Mouse (Mus musculus) forebrain, embryonic 14.5 days (tissue): ENCODE data around the gene Gm10300. TPM values are rescaled to one million over a fixed set of nuclear protein-coding genes. Genes with fewer than 3 reads are reported as not detected.

ENCODE experiments used
- ATAC-seq: fragments of 200-750 bp; cut with Nextera tagmentation; 2 replicates; pipeline ENCODE4 v1.8.0; 2017; ENCODE audit warnings: mild to moderate bottlenecking, moderate library complexity
- DNase-seq: peaks from one replicate; pipeline ENCODE4 v3.0.0-alpha.2; 2015; ENCODE audit warnings: low spot score
- H3K27ac ChIP-seq: fragments of 300-500 bp; sonication (generic); 2 replicates; pipeline ENCODE4 v1.5.1; 2014; ENCODE audit warnings: low read depth, mild to moderate bottlenecking, control low read depth, low read length, moderate library complexity
- H3K27me3 ChIP-seq: fragments of 300-500 bp; sonication (generic); replicated peaks from 2 replicates; pipeline ENCODE4 v1.6.1; 2014; ENCODE audit warnings: low read length, control low read depth, mixed read lengths; ENCODE audit not compliant: control insufficient read depth, insufficient read depth
- H3K36me3 ChIP-seq: fragments of 300-500 bp; sonication (generic); 2 replicates; pipeline ENCODE4 v1.6.1; 2014; ENCODE audit warnings: low read length, control low read depth; ENCODE audit not compliant: control insufficient read depth, insufficient read depth
- H3K4me1 ChIP-seq: fragments of 300-500 bp; sonication (generic); 2 replicates; pipeline ENCODE4 v1.6.1; 2014; ENCODE audit warnings: antibody characterized with exemption, low read length, control low read depth; ENCODE audit not compliant: control insufficient read depth, insufficient read depth
- H3K4me2 ChIP-seq: fragments of 300-500 bp; sonication (generic); 2 replicates; pipeline ENCODE4 v1.6.1; 2014; ENCODE audit warnings: mild to moderate bottlenecking, control low read depth, low read length
- H3K4me3 ChIP-seq: fragments of 300-500 bp; sonication (generic); 2 replicates; pipeline ENCODE4 v1.5.1; 2014; ENCODE audit warnings: low read depth, low read length, control low read depth
- H3K9ac ChIP-seq: fragments of 300-500 bp; sonication (generic); 2 replicates; pipeline ENCODE4 v1.6.1; 2014; ENCODE audit warnings: mild to moderate bottlenecking, low read length, control low read depth, moderate library complexity
- H3K9me3 ChIP-seq: fragments of 300-500 bp; sonication (generic); replicated peaks from 2 replicates; pipeline ENCODE4 v1.6.1; 2016; ENCODE audit warnings: low read length, control low read depth, mixed read lengths; ENCODE audit not compliant: control insufficient read depth
- WGBS: fragments of 180-500 bp; shearing (Covaris S2); extraction: QIAGEN DNeasy Blood & Tissue Kit; methylation state at CpG from one replicate; pipeline ENCODE4 v1.1.7; 2014; 5-methylcytosine and 5-hydroxymethylcytosine counted together
- polyA plus RNA-seq: library from polyadenylated mRNA; unstranded; fragments of >200 nt; fragmentation: Nextera tagmentation; extraction: Ambion mirVana; gene quantifications from 2 replicates; pipeline ENCODE4 v1.2.1, GENCODE M21; 2014

Gm10300 gene
- not detected in 2 replicates for polyA plus RNA-seq

DNA sequence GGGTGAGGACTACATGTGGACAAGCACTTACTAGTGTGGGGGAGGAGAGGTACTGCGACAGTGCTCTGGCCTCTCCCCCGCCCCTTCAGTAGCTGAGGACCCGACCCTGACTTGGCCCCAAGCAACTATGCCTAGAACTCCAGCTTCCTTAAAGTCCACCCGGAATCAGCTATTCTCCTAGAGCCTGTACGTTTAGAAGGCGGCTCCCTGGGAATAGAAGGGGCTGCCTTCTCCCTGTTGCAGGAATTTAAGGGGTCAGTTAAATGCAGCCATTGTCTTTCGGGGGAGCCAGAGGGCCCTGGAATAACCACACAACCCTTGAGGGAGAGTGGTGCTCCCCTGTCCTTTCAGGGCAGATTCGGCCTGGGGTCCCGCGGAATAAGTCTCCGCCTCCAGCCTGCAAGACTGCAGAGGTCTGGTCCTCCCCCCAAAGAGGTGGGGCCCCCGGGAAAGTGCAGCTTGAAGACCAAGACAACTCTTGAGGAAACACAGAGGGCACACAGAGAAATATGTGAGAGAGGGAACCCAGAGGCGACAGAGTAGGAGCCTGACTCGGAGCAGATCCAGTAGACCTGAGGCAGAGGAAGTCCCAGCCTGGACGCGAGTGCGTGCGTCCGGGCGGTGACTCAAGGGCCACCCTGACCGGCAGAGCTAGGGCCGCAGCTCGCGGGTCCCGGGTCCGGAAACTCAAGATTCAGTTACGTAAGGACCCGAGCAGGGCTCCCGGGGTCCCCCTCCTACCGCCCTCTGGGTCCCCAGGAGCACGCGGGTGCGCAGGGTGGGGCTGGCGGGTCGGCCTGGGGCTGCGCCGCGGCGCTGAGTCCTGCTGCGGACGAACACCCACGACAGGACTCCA is at the start of gene Gm10300:
Gene Gm10300, plus strand, starts transcription at position 621 of the 856 bp plus-strand sequence.
- peak within 1 kb of the TSS; percentile 56 for H3K4me3 ChIP-seq
- under 1% methylated on average over 34 of the region's 42 CpGs for WGBS
- H3K9me3 ChIP-seq: no peaks in the 10 kb centered on the region
- no peaks in the 10 kb centered on the region for H3K36me3 ChIP-seq
- ATAC-seq (peak; percentile 32; the same call in 1 of the 2 replicates), DNase-seq (no peak)
- no peak within 1 kb of the TSS for H3K27ac ChIP-seq
- peak within 1 kb of the TSS; percentile 100 for H3K4me2 ChIP-seq
- H3K4me1 ChIP-seq: 0 out of 2 replicates have a peak, but pooled peaks cover 4% of the 10 kb centered on the region
- peaks cover 36% of the 10 kb centered on the region for H3K27me3 ChIP-seq
- H3K9ac ChIP-seq: peak within 1 kb of the TSS; percentile 66

DNA sequence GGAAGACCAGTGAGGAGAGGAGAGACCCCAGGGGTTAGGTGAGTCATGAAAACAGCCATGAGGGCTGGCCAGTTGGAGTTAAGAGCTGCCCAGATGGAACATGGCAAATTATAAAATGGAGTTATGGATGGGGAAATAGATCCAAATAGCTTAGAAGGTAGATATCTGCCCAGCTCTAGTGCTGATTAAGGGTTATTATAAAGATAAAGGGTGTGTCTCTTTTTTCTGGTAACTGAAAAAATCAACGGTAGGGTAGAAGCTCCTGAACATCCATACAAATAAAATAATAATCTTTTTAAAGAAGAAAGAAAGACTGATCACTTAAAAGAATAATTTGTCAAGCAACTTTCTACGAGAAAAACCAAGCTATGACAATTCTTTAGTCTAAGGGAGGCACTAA is 49.2 kb upstream of the Gm10300 start:
- peaks cover 16% of the 10 kb centered on the region; the same call in 1 of the 2 replicates for H3K27me3 ChIP-seq
- ATAC-seq (no peak), DNase-seq (no peak)
- no peaks in the 10 kb centered on the region for H3K9me3 ChIP-seq
- 50% methylated on average over 2 of the region's 2 CpGs for WGBS
- peaks cover 4% of the 10 kb centered on the region for H3K4me1 ChIP-seq
- no peak overlapping the region for H3K4me3 ChIP-seq
- no peaks in the 10 kb centered on the region for H3K36me3 ChIP-seq
- no peak overlapping the region for H3K4me2 ChIP-seq
- H3K9ac ChIP-seq: no peak overlapping the region
- H3K27ac ChIP-seq: no peak overlapping the region

DNA sequence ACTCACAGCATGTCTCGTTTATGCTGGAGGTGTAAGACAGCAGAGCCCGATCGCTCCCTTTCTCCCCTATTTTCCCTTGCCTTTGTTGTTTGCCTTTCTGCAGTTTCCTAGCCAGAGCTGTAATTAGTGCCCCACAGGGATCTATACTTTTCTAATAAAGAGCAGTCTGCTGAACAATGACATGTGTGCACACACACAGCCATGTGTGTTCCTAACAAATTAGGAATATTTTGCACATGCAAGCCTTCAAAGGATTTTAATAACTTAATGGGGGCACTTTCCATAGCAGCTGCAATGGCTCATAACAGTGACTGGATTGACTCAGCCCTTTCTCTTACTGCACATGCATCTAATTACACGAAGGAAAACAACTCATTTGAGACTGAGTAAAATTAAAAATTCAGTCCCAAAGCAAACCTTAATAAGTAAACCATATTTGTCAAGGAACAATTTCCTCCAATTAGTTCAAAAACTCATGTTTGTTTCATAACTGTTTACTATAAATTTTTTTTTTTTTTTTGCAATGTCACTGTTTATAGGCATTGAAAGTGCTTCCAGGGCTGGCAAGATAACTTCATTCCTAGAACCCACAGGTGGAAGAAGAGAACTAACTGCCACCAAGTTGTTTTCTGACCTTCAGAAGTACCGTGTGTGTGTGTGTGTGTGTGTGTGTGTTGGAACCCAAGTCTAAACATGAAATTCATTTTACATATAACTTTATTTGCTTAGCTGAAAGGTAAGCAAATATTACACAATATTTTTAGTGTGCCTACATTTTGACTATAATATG is 48.6 kb upstream of the Gm10300 start:
- no peak overlapping the region for H3K27ac ChIP-seq

DNA sequence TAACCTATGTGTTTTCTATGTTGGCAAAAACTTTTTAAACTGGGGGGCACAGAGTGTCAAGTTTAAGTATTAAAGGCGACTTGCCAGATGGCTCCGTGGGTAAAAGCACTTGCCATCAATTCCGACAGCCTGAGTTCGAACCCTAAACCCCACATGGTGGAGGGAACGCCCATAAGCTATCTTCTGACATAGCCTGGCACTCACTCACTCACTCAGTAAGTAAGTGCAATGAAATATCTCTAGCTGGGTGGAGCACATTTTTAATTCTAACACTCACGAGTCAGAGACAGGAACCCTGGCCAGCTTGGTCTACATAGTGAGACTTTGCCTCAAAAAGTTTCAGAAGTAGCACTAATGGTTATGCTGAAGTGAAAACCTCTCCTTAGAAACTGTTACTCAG is 47.3 kb upstream of the Gm10300 start:
- H3K4me3 ChIP-seq: no peak overlapping the region
- ATAC-seq (no peak), DNase-seq (no peak)
- peaks cover 6% of the 10 kb centered on the region for H3K4me1 ChIP-seq
- 82% methylated on average over 6 of the region's 6 CpGs for WGBS
- no peak overlapping the region for H3K27ac ChIP-seq
- peaks cover 22% of the 10 kb centered on the region; the same call in 1 of the 2 replicates for H3K27me3 ChIP-seq
- H3K4me2 ChIP-seq: no peak overlapping the region
- no peaks in the 10 kb centered on the region for H3K9me3 ChIP-seq
- H3K9ac ChIP-seq: no peak overlapping the region
- H3K36me3 ChIP-seq: no peaks in the 10 kb centered on the region

More for the DNA sequence above, 48.6 kb upstream of the Gm10300 start:
- Histone ChIP-seq H3K36me3 (no peaks in the 10 kb centered on the region), H3K9ac (no peak overlapping the region), H3K4me1 (peaks cover 4% of the 10 kb centered on the region), H3K9me3 (no peaks in the 10 kb centered on the region), H3K4me2 (no peak overlapping the region), H3K4me3 (no peak overlapping the region), H3K27me3 (peaks cover 22% of the 10 kb centered on the region; the same call in 1 of the 2 replicates)
- DNase-seq: peak; percentile 86
- peak; percentile 90 for ATAC-seq
- WGBS: 13% methylated on average over 5 of the region's 5 CpGs

DNA sequence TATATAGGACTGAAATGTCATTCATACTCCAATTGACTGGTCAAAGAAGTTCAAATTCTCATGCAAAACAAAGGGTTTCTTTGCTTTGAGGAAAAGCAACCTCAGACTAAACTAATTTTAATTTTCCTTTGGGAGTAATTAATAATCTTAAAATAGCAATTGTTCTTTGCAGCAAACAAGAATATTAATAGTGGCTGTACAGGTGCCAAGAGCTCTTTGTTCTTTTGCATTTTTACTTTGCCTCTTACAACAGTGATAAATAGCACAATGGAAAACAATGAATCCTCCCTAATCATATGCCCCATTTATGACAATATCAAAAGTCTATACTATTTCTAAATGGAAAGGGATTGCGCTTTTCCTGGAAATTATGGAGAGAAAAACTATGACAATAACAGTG is 46.7 kb upstream of the Gm10300 start:
- DNase-seq (no peak), ATAC-seq (no peak)
- Histone ChIP-seq H3K9ac (no peak overlapping the region), H3K4me3 (no peak overlapping the region), H3K27me3 (peaks cover 22% of the 10 kb centered on the region; the same call in 1 of the 2 replicates), H3K4me2 (no peak overlapping the region), H3K4me1 (peaks cover 6% of the 10 kb centered on the region), H3K27ac (no peak overlapping the region), H3K36me3 (no peaks in the 10 kb centered on the region), H3K9me3 (no peaks in the 10 kb centered on the region)
- WGBS: 95% methylated on average over 1 of the region's 1 CpGs

DNA sequence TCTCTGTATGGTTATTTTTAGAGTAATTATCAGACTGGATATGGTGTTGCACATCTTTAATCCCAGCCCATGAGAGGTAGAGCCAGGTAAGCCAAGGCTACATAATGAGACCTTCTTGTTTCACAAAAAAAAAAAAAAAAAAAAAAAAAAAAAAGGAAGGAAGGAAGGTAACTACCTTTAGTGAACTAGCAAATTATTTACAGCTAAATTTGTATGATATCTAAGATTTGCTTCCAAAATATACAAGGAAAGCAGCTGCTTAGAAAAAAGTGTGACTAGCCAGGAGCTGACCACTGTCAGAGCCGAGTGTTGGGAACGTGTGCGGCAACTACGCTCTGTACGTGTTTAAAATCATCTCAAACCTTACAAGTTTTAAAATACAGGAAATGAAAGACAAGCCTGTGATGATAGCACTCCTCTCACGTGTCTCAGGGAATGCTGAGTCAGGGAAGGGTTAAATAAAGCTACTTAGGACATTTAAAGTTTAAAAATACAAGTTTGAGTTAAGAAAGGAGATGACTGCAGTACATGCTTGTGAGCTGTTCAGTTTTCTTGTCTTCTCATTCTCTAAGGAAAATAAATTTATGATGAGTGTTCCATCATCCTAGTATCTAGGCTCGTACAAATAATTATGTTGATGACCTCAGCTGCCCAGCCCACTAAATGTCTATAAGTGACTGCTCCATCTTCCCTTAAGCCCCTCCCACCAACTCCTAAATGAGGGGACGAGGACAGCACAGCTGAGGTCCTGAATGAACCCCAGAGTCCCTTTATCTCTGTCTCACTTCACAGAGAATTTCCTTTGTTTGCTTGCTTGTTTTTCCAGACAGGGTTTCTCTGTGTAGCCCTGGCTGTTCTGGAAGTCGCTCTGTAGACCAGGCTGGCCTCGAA is 44.4 kb upstream of the Gm10300 start:
- 70% methylated on average over 10 of the region's 10 CpGs for WGBS
- Histone ChIP-seq H3K4me3 (no peak overlapping the region), H3K4me2 (no peak overlapping the region), H3K27me3 (peaks cover 20% of the 10 kb centered on the region; the same call in 1 of the 2 replicates), H3K4me1 (peaks cover 8% of the 10 kb centered on the region), H3K36me3 (no peaks in the 10 kb centered on the region), H3K9ac (no peak overlapping the region), H3K9me3 (no peaks in the 10 kb centered on the region), H3K27ac (no peak overlapping the region)
- no peak for DNase-seq
- ATAC-seq: no peak

DNA sequence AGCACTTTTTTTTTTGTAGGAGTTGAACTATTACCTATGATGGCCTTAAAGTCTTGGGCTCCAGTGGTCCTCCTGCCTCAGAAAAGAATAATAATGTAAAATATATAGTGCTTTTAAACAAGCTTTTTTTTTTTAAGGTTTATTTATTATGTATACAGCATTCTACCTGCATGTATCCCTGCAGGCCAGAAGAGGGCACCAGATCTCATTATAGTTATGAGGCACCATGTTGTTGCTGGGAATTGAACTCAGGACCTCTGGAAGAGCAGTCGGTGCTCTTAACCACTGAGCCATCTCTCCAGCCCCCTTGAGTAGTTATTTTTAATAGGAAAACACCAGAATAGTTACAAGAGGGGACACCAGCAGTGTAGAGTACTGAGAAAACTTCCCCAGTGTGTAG is 41.3 kb upstream of the Gm10300 start:
- Histone ChIP-seq H3K4me3 (no peak overlapping the region), H3K27ac (0 out of 2 replicates have a peak overlapping the region, but pooled peaks have one; percentile 44), H3K9me3 (no peaks in the 10 kb centered on the region), H3K9ac (no peak overlapping the region), H3K4me2 (no peak overlapping the region), H3K36me3 (no peaks in the 10 kb centered on the region), H3K4me1 (peaks cover 7% of the 10 kb centered on the region; the same call in 1 of the 2 replicates), H3K27me3 (peaks cover 16% of the 10 kb centered on the region; the same call in 1 of the 2 replicates)
- no peak for DNase-seq
- ATAC-seq: no peak
- 91% methylated on average over 1 of the region's 1 CpGs for whole genome bisulfite sequencing

DNA sequence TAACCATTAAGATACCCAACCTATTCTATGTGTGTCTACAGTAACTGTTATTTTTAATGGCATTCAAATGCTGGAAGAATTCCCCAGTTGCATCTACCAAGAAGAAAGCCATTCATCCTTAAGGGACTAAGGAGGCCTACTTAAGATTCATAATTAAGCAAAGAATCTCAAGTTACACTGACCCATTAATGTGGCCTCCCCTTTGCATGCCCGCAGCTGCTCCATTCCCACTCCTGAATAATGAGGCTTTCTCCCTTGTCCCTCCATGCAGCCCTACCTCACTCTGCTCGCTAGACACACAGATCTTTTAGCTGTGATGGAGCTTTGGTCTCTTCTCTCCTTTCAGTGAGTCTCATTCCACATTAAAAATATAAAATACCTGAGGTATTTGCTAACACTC is 40.3 kb upstream of the Gm10300 start:
- Histone ChIP-seq H3K9ac (no peak overlapping the region), H3K4me2 (no peak overlapping the region), H3K9me3 (no peaks in the 10 kb centered on the region), H3K27ac (peak overlapping the region; percentile 15; the same call in 1 of the 2 replicates), H3K4me1 (peaks cover 7% of the 10 kb centered on the region; the same call in 1 of the 2 replicates), H3K4me3 (no peak overlapping the region), H3K27me3 (peaks cover 11% of the 10 kb centered on the region; the same call in 1 of the 2 replicates), H3K36me3 (no peaks in the 10 kb centered on the region)
- 1% methylated on average over 2 of the region's 2 CpGs for WGBS
- DNase-seq: peak; percentile 87
- ATAC-seq: peak; percentile 91
